Mouse (Mus musculus) C2C12 (cell line): ENCODE measurements around the gene Nol4l. TPM values are rescaled to one million over a fixed set of nuclear protein-coding genes. Genes with fewer than 3 reads are reported as not detected.

Source experiments
- H3K27me3 ChIP-seq: one replicate; pipeline ENCODE4 v1.6.1; 2011; ENCODE audit not compliant: control insufficient read depth, insufficient read depth, insufficient read length
- H3K36me3 ChIP-seq: one replicate; pipeline ENCODE4 v1.6.1; 2011; ENCODE audit not compliant: control insufficient read depth, insufficient read depth
- H3K4me3 ChIP-seq: one replicate; pipeline ENCODE4 v1.5.1; 2011; ENCODE audit warnings: mild to moderate bottlenecking, control low read depth; ENCODE audit not compliant: poor library complexity, insufficient read depth, severe bottlenecking
- H3K79me2 ChIP-seq: one replicate; pipeline ENCODE4 v1.6.1; 2011; ENCODE audit not compliant: control insufficient read depth, insufficient read depth
- H3K79me3 ChIP-seq: one replicate; pipeline ENCODE4 v1.6.1; 2011; ENCODE audit warnings: low read depth, control low read depth
- H3ac ChIP-seq: one replicate; pipeline ENCODE3; 2011; ENCODE audit warnings: low read depth; ENCODE audit not compliant: control insufficient read depth, insufficient read length
- CEBPB ChIP-seq: IDR thresholded peaks from one replicate; pipeline ENCODE4 v1.6.1; 2011; ENCODE audit warnings: low read depth, mild to moderate bottlenecking, control low read depth, moderate library complexity
- CTCF ChIP-seq: IDR thresholded peaks from one replicate; pipeline ENCODE4 v1.5.1; 2011; ENCODE audit not compliant: control insufficient read depth, insufficient read depth, insufficient read length
- FOSL1 ChIP-seq: IDR thresholded peaks from one replicate; pipeline ENCODE4 v1.8.0; 2011; ENCODE audit warnings: mild to moderate bottlenecking, low read length; ENCODE audit not compliant: poor library complexity, insufficient read depth, severe bottlenecking
- MAX ChIP-seq: IDR thresholded peaks from one replicate; pipeline ENCODE4 v1.6.1; 2011; ENCODE audit warnings: mild to moderate bottlenecking, control low read depth
- MYOD1 ChIP-seq: IDR thresholded peaks from one replicate; pipeline ENCODE4 v1.6.1; 2011; ENCODE audit warnings: low read depth; ENCODE audit not compliant: control insufficient read depth, insufficient read length
- MYOG ChIP-seq: IDR thresholded peaks from one replicate; pipeline ENCODE4 v1.6.1; 2011; ENCODE audit not compliant: control insufficient read depth, insufficient read length; ENCODE audit errors: extremely low read depth
- USF1 ChIP-seq: IDR thresholded peaks from one replicate; pipeline ENCODE4 v1.6.1; 2011; ENCODE audit warnings: low read depth, mild to moderate bottlenecking, control low read depth, moderate library complexity
- polyA plus RNA-seq: library from polyadenylated mRNA; unstranded; fragments of >200 nt; fragmentation: generic; extraction: Trizol; gene quantifications from one replicate; pipeline ENCODE4 v1.2.1, GENCODE M21; 2012; ENCODE audit warnings: missing spikeins

Nol4l gene
- polyA plus RNA-seq, 1 experiment: 0.42 TPM

DNA sequence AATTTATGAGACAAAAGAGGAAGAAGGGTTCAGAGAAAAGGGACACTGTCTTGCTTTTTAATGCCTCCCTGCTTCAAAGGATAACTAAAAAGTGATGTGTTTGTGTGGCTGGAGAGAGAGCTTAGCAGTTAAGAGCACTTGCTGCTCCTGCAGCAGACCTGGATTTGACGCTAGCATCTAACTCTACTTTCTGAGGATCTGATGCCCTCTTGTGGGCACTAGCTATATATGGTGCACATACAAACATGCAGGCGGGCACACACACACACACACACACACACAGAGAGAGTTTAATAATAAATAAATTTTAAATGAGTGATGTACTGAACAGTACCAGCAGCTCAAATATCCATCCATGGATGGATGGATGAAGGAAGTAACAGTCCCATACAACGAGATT is 66.5 kb downstream of the Nol4l start:
- no peak for TF ChIP-seq FOSL1
- no peak for TF ChIP-seq MYOG
- TF ChIP-seq MAX: no peak
- TF ChIP-seq CTCF: no peak
- TF ChIP-seq USF1: no peak
- TF ChIP-seq MYOD1: no peak
- no peak for TF ChIP-seq CEBPB
- H3K4me3 ChIP-seq: no peak overlapping the region
- no peak overlapping the region for H3ac ChIP-seq
- H3K79me2 ChIP-seq: no peaks in the 10 kb centered on the region
- H3K36me3 ChIP-seq: no peaks in the 10 kb centered on the region
- H3K27me3 ChIP-seq: no peaks in the 10 kb centered on the region
- no peaks in the 10 kb centered on the region for H3K79me3 ChIP-seq

DNA sequence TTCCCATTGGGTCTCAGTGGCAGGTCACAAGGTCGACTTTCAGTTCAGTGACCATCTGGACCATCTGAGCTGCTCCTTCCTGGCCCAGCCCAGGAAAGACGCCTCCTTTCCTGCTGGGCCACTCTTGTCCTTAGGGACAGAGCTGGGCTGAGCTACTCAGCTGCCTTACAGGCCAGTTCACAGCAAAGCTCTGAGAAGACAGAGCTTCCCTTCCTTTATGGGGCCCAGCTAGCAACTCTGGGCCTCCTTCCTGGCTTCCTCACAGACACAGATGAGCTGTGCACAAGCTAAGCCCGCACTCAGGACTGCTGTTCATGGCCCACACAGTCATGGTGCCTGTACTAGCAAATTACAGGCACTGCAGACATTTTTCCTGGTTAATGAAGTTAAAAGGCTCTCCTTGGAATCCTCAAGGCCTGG is 71.7 kb downstream of the Nol4l start:
- Histone ChIP-seq H3K79me3 (no peaks in the 10 kb centered on the region), H3K4me3 (no peak overlapping the region), H3K79me2 (no peaks in the 10 kb centered on the region), H3ac (no peak overlapping the region), H3K27me3 (peaks cover 29% of the 10 kb centered on the region), H3K36me3 (no peaks in the 10 kb centered on the region)
- TF ChIP-seq CTCF: no peak
- TF ChIP-seq USF1: no peak

- peaks cover 29% of the 10 kb centered on the region for H3K27me3 ChIP-seq
- TF ChIP-seq CEBPB (no peak), FOSL1 (no peak), CTCF (no peak), MAX (no peak), MYOG (no peak), MYOD1 (no peak), USF1 (no peak)
- H3K4me3 ChIP-seq: no peak overlapping the region
- H3K79me2 ChIP-seq: no peaks in the 10 kb centered on the region
- H3K36me3 ChIP-seq: no peaks in the 10 kb centered on the region
- no peak overlapping the region for H3ac ChIP-seq
- no peaks in the 10 kb centered on the region for H3K79me3 ChIP-seq
These were observed 72.3 kb downstream of the Nol4l start for GRCm38 (mm10) chr2:153457467-153457866.

- H3K79me2 ChIP-seq: no peaks in the 10 kb centered on the region
- no peaks in the 10 kb centered on the region for H3K79me3 ChIP-seq
- H3K27me3 ChIP-seq: peaks cover 29% of the 10 kb centered on the region
- no peaks in the 10 kb centered on the region for H3K36me3 ChIP-seq
- no peak overlapping the region for H3K4me3 ChIP-seq
- TF ChIP-seq MAX: no peak
- TF ChIP-seq MYOD1: no peak
- TF ChIP-seq CEBPB: no peak
- TF ChIP-seq FOSL1: no peak
- no peak for TF ChIP-seq CTCF
- no peak for TF ChIP-seq MYOG
- TF ChIP-seq USF1: no peak
- no peak overlapping the region for H3ac ChIP-seq
These were observed 74.8 kb downstream of the Nol4l start for GRCm38 (mm10) chr2:153454841-153455506.

DNA sequence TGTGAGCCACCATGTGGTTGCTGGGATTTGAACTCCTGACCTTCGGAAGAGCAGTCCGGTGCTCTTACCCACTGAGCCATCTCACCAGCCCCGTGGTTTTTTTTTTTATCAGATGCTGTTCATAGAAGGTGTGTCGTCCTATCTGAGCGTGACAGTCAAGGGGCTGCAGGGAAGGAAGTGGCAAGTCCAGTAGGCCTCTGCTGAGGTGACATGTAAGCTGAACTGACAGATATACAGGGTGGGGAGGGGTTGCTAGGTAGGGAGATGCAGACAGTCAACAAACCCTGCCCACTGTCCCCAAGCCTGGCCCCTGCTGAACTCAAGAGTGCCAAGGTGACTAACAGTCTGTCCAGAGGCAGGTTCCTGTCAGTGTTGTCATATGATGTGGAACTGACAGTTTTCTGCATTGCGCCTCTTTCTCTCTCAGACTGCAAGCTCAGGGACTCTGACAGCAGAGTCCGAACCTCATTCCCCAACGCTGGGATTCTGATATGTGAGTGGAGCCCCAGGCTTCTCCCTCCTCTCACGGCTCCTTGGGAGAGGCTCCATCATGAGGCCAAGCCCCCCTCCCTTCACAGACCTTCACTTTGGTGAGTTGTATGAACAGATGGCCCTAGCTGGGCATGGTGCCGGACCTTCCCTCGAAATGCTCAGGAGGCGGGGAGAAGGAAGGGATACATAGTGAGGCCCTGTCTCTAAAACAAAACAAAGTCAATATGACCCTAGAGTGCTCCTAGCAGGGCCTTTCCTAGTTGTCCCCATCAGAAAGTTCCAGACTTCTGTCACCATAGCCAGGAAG is 75.6 kb downstream of the Nol4l start:
- Histone ChIP-seq H3K27me3 (peaks cover 29% of the 10 kb centered on the region), H3K36me3 (no peaks in the 10 kb centered on the region), H3ac (no peak overlapping the region), H3K4me3 (no peak overlapping the region), H3K79me2 (no peaks in the 10 kb centered on the region), H3K79me3 (no peaks in the 10 kb centered on the region)
- TF ChIP-seq MYOD1: no peak
- no peak for TF ChIP-seq MAX
- TF ChIP-seq CEBPB: no peak
- no peak for TF ChIP-seq USF1
- no peak for TF ChIP-seq FOSL1
- no peak for TF ChIP-seq CTCF
- no peak for TF ChIP-seq MYOG

DNA sequence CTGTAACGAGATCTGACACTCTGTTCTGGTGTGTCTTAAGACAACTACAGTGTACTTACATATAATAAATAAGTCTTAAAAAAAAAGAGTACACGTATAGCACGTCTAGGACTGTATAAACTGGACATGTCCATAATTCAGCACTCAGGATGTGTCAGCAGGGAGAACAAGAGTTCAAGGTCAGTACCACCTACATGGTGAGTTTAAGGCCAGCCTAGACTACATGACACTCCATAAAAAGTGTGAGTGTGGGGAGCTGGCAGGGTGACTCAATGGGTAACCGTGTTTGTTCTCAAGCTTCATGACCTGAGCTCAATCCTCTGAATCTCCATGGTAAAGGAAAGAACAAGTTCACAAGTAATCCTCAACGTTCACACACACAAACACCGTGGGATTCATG is 81.3 kb downstream of the Nol4l start:
- Histone ChIP-seq H3ac (no peak overlapping the region), H3K79me3 (no peaks in the 10 kb centered on the region), H3K79me2 (no peaks in the 10 kb centered on the region), H3K36me3 (no peaks in the 10 kb centered on the region), H3K27me3 (no peaks in the 10 kb centered on the region), H3K4me3 (no peak overlapping the region)
- no peak for TF ChIP-seq MYOD1
- TF ChIP-seq FOSL1: no peak
- no peak for TF ChIP-seq USF1
- TF ChIP-seq MYOG: no peak
- no peak for TF ChIP-seq CEBPB
- TF ChIP-seq MAX: no peak
- no peak for TF ChIP-seq CTCF
